Mouse (Mus musculus): ENCODE measurements around the gene Snrpb. TPM values are rescaled to one million over a fixed set of nuclear protein-coding genes. Genes with fewer than 3 reads are reported as not detected.
A peak's percentile ranks its signal among the peaks of the same experiment; 100 is the strongest.

The Snrpb gene
- 844 and 891 TPM in 2 replicates for polyA plus RNA-seq (2014; fragmentation: Nextera tagmentation; extraction: Ambion mirVana)

- H3K27ac ChIP-seq (replicated peaks; ENCODE audit: low read depth, low read length), result peak within 1 kb of the TSS; percentile 96
- H3K4me1 ChIP-seq (ENCODE audit: control insufficient read depth, insufficient read depth, low read length), result peaks cover 9% of the 10 kb centered on the region; the same call in 1 of the 2 replicates
- peak within 1 kb of the TSS; percentile 100 for H3K9ac ChIP-seq (ENCODE audit: low read length)
- DNase-seq (ENCODE audit: low spot score), result peak; percentile 93
- H3K4me2 ChIP-seq (ENCODE audit: low read depth, severe bottlenecking), result peak within 1 kb of the TSS; percentile 86
- H3K9me3 ChIP-seq (ENCODE audit: control insufficient read depth, low read length), result no peaks in the 10 kb centered on the region
- WGBS, result under 1% methylated on average over 81 of the region's 81 CpGs
- no peaks in the 10 kb centered on the region for H3K27me3 ChIP-seq (ENCODE audit: control insufficient read depth, insufficient read depth, low read length)
- H3K36me3 ChIP-seq (ENCODE audit: control insufficient read depth, insufficient read depth, low read length), result peaks cover 7% of the 10 kb centered on the region; the same call in 1 of the 2 replicates
- H3K4me3 ChIP-seq (ENCODE audit: low read depth, low read length), result peak within 1 kb of the TSS; percentile 100
- ATAC-seq (ENCODE audit: insufficient number of reproducible peaks, low FRiP score, low TSS enrichment, low read depth), result peak; percentile 90
Observed at GRCm38 (mm10) chr2:130178706-130179506, at the start of gene Snrpb. TSS of gene Snrpb (minus strand) at chr2:130179403.

GRCm38 (mm10) chr2:130211581-130211980 is 32.4 kb upstream of the Snrpb start:
- H3K36me3 ChIP-seq (ENCODE audit: control insufficient read depth, insufficient read depth, low read length), result no peaks in the 10 kb centered on the region
- no peak overlapping the region for H3K4me2 ChIP-seq (ENCODE audit: low read depth, severe bottlenecking)
- H3K9me3 ChIP-seq (ENCODE audit: control insufficient read depth, low read length), result no peaks in the 10 kb centered on the region
- DNase-seq (ENCODE audit: low spot score) (no peak), ATAC-seq (ENCODE audit: insufficient number of reproducible peaks, low FRiP score, low TSS enrichment, low read depth) (no peak)
- H3K27ac ChIP-seq (replicated peaks; ENCODE audit: low read depth, low read length), result no peak overlapping the region
- no peaks in the 10 kb centered on the region for H3K27me3 ChIP-seq (ENCODE audit: control insufficient read depth, insufficient read depth, low read length)
- H3K9ac ChIP-seq (ENCODE audit: low read length), result no peak overlapping the region
- H3K4me3 ChIP-seq (ENCODE audit: low read depth, low read length), result no peak overlapping the region
- WGBS, result 81% methylated on average over 2 of the region's 2 CpGs
- no peaks in the 10 kb centered on the region for H3K4me1 ChIP-seq (ENCODE audit: control insufficient read depth, insufficient read depth, low read length)

- Histone ChIP-seq H3K4me2 (ENCODE audit: low read depth, severe bottlenecking) (no peak overlapping the region), H3K9me3 (ENCODE audit: control insufficient read depth, low read length) (no peaks in the 10 kb centered on the region), H3K27ac (replicated peaks; ENCODE audit: low read depth, low read length) (no peak overlapping the region), H3K36me3 (ENCODE audit: control insufficient read depth, insufficient read depth, low read length) (no peaks in the 10 kb centered on the region), H3K9ac (ENCODE audit: low read length) (no peak overlapping the region), H3K4me3 (ENCODE audit: low read depth, low read length) (no peak overlapping the region), H3K27me3 (ENCODE audit: control insufficient read depth, insufficient read depth, low read length) (no peaks in the 10 kb centered on the region), H3K4me1 (ENCODE audit: control insufficient read depth, insufficient read depth, low read length) (no peaks in the 10 kb centered on the region)
- no peak for DNase-seq (ENCODE audit: low spot score)
- 99% methylated on average over 3 of the region's 3 CpGs for WGBS
- no peak for ATAC-seq (ENCODE audit: insufficient number of reproducible peaks, low FRiP score, low TSS enrichment, low read depth)
Observed at GRCm38 (mm10) chr2:130209636-130210035, 30.4 kb upstream of the Snrpb start.

DNA sequence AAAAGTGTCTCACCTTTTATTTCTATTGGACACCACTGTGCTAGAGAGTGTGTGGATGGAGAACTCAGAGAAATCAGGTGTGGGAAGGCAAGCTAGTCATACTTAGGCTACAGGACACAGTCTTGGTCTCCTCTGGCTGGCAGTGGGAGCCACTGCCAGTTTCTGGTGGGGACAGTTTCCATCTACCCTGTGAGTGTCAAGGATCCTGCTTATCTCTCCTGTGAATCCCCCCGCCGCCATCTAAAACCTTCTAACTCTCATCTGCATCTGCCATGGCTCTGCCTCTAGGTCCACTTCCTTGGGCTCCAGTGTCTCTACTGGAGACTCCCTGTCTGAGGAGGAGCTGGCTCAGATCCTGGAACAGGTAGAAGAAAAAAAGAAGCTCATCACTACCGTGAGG is 28.8 kb upstream of the Snrpb start:
- Histone ChIP-seq H3K9ac (ENCODE audit: low read length) (no peak overlapping the region), H3K9me3 (ENCODE audit: control insufficient read depth, low read length) (no peaks in the 10 kb centered on the region), H3K36me3 (ENCODE audit: control insufficient read depth, insufficient read depth, low read length) (no peaks in the 10 kb centered on the region), H3K4me3 (ENCODE audit: low read depth, low read length) (no peak overlapping the region), H3K4me2 (ENCODE audit: low read depth, severe bottlenecking) (no peak overlapping the region), H3K4me1 (ENCODE audit: control insufficient read depth, insufficient read depth, low read length) (no peaks in the 10 kb centered on the region), H3K27ac (replicated peaks; ENCODE audit: low read depth, low read length) (no peak overlapping the region), H3K27me3 (ENCODE audit: control insufficient read depth, insufficient read depth, low read length) (no peaks in the 10 kb centered on the region)
- DNase-seq (ENCODE audit: low spot score) (no peak), ATAC-seq (ENCODE audit: insufficient number of reproducible peaks, low FRiP score, low TSS enrichment, low read depth) (no peak)
- WGBS, result 90% methylated on average over 3 of the region's 3 CpGs

DNA sequence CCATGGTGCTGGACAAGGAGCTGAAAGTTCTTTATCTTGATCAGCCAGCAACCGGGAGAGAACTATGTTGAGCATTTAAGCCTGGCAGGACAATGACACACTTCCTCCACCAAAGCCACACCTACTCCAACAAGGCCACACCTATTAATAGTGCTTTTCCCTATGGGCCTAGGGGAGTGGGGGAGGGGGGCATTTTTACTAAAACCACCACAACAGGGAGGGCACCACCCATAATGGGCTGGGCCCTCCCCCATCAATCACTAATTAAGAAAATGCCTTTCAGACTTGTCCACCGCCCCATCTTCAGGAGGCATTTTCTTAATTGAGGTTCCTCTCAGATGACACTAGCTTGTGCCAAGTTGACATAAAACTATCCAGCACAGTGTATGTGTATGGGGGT is 28.2 kb upstream of the Snrpb start:
- H3K27me3 ChIP-seq (ENCODE audit: control insufficient read depth, insufficient read depth, low read length), result no peaks in the 10 kb centered on the region
- DNase-seq (ENCODE audit: low spot score), result no peak
- no peak overlapping the region for H3K27ac ChIP-seq (replicated peaks; ENCODE audit: low read depth, low read length)
- H3K4me2 ChIP-seq (ENCODE audit: low read depth, severe bottlenecking), result no peak overlapping the region
- 82% methylated on average over 2 of the region's 2 CpGs for WGBS
- no peaks in the 10 kb centered on the region for H3K9me3 ChIP-seq (ENCODE audit: control insufficient read depth, low read length)
- no peak overlapping the region for H3K4me3 ChIP-seq (ENCODE audit: low read depth, low read length)
- H3K9ac ChIP-seq (ENCODE audit: low read length), result no peak overlapping the region
- no peak for ATAC-seq (ENCODE audit: insufficient number of reproducible peaks, low FRiP score, low TSS enrichment, low read depth)
- no peaks in the 10 kb centered on the region for H3K36me3 ChIP-seq (ENCODE audit: control insufficient read depth, insufficient read depth, low read length)
- no peaks in the 10 kb centered on the region for H3K4me1 ChIP-seq (ENCODE audit: control insufficient read depth, insufficient read depth, low read length)

DNA sequence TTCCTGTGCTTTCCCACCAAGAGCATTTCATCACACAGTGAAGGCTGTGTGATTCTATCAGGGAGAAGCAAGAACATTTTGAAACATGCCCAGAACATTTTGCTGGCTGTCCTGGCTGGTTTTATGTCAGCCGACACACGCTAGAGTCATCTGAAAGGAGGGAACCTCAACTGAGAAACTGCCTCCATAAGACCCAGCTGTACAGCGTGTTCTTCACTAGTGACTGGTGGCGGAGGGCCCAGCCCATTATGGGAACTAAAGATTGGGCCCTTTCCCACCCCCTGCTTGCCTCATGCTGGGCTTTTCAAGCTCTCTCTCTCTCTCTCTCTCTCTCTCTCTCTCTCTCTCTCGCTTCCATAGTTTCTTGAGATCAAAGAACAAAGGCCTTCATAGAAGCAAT is 21.8 kb upstream of the Snrpb start:
- H3K4me1 ChIP-seq (ENCODE audit: control insufficient read depth, insufficient read depth, low read length), result no peaks in the 10 kb centered on the region
- no peak overlapping the region for H3K27ac ChIP-seq (replicated peaks; ENCODE audit: low read depth, low read length)
- H3K36me3 ChIP-seq (ENCODE audit: control insufficient read depth, insufficient read depth, low read length), result no peaks in the 10 kb centered on the region
- no peak for ATAC-seq (ENCODE audit: insufficient number of reproducible peaks, low FRiP score, low TSS enrichment, low read depth)
- H3K4me2 ChIP-seq (ENCODE audit: low read depth, severe bottlenecking), result no peak overlapping the region
- DNase-seq (ENCODE audit: low spot score), result no peak
- no peaks in the 10 kb centered on the region for H3K9me3 ChIP-seq (ENCODE audit: control insufficient read depth, low read length)
- 79% methylated on average over 5 of the region's 5 CpGs for WGBS
- H3K9ac ChIP-seq (ENCODE audit: low read length), result no peak overlapping the region
- H3K27me3 ChIP-seq (ENCODE audit: control insufficient read depth, insufficient read depth, low read length), result no peaks in the 10 kb centered on the region
- H3K4me3 ChIP-seq (ENCODE audit: low read depth, low read length), result no peak overlapping the region

DNA sequence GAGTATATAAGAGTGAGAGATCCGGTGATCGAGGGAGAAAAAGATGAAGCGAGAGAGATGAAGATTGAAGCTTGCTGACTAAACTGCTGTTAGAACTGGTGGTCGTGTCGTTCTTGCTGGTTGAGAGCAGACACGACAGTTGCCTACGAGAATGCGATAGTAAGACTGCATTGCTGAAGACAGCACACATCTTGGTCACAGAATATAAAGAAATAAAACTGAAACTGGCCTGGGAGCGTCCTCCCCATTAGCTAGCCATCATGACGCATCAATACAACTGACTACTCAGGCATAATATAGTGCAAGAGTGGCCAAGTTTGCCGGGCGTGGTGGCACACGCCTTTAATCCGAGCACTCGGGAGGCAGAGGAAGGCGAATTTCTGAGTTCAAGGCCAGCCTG is 15.7 kb upstream of the Snrpb start, which contains the start of gene Tmc2:
Gene Tmc2, plus strand, starts transcription at position 301 of the 400 bp plus-strand sequence.
- Histone ChIP-seq H3K9ac (ENCODE audit: low read length) (no peak within 1 kb of the TSS), H3K4me2 (ENCODE audit: low read depth, severe bottlenecking) (no peak within 1 kb of the TSS), H3K36me3 (ENCODE audit: control insufficient read depth, insufficient read depth, low read length) (no peaks in the 10 kb centered on the region), H3K27ac (replicated peaks; ENCODE audit: low read depth, low read length) (no peak within 1 kb of the TSS), H3K4me3 (ENCODE audit: low read depth, low read length) (no peak within 1 kb of the TSS), H3K4me1 (ENCODE audit: control insufficient read depth, insufficient read depth, low read length) (no peaks in the 10 kb centered on the region), H3K27me3 (ENCODE audit: control insufficient read depth, insufficient read depth, low read length) (no peaks in the 10 kb centered on the region), H3K9me3 (ENCODE audit: control insufficient read depth, low read length) (no peaks in the 10 kb centered on the region)
- ATAC-seq (ENCODE audit: insufficient number of reproducible peaks, low FRiP score, low TSS enrichment, low read depth) (no peak), DNase-seq (ENCODE audit: low spot score) (no peak)
- 96% methylated on average over 16 of the region's 16 CpGs for WGBS

DNA sequence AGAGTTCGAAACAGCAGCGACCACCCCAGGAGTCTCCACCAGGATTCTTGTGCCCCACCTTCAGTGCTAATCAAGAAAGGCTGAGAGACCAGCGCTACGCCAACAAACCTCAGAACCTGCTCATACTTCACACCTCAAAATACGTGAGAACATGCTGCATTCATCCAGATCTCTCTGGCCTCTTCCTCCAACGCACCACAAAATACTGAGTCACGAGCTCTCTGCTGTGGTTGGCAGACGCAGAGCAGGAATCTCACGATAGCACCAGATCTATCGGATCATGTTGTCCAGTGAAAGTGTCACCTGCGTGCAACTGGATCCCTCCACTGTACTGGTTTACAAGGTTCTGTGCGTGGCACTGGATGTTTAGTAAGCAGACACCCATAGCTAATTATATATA is 9.2 kb upstream of the Snrpb start:
- Histone ChIP-seq H3K27ac (replicated peaks; ENCODE audit: low read depth, low read length) (no peak overlapping the region), H3K4me3 (ENCODE audit: low read depth, low read length) (no peak overlapping the region), H3K36me3 (ENCODE audit: control insufficient read depth, insufficient read depth, low read length) (no peaks in the 10 kb centered on the region), H3K9ac (ENCODE audit: low read length) (no peak overlapping the region), H3K9me3 (ENCODE audit: control insufficient read depth, low read length) (no peaks in the 10 kb centered on the region), H3K27me3 (ENCODE audit: control insufficient read depth, insufficient read depth, low read length) (no peaks in the 10 kb centered on the region), H3K4me2 (ENCODE audit: low read depth, severe bottlenecking) (no peak overlapping the region), H3K4me1 (ENCODE audit: control insufficient read depth, insufficient read depth, low read length) (no peaks in the 10 kb centered on the region)
- ATAC-seq (ENCODE audit: insufficient number of reproducible peaks, low FRiP score, low TSS enrichment, low read depth) (no peak), DNase-seq (ENCODE audit: low spot score) (no peak)
- 86% methylated on average over 12 of the region's 12 CpGs for WGBS
